Comparison of ENCODE assay signal across 8 mouse cellular contexts in the genomic region with DNA sequence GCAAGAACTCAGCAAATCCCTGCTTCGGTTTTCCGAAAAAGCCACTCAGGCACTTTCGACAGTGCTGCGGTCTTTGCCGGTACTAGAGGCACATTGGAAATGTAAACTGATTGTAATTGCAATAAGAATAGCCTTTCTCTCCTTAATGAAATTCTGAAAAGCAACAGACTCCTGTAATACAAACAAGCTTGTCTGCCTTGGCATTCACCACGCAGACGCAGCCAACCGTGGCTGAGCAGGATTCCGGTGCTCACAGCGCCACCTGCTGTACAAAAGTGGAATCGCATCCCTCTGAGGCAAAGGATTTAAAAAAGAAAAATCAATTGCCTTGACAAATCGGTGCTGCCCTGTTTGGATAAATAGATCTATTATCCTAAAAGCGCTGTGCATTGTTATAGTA.
DNase-seq lines count a peak whose midpoint lies in the region; ATAC-seq and TF ChIP-seq lines count a peak whose summit lies in the region.

No protein-coding gene starts in this region.

- intact Hi-C loops in left cerebral cortex, adult 2 months (cut with DNase I): loop anchor here (1.0 to 2.0 kb wide), 3 partner anchors 62 to 193 kb away; no protein-coding TSS in a partner anchor

- TF ChIP-seq CTCF in left cerebral cortex, adult 2 months (IDR thresholded peaks at IDR 0.05): no peak; the same call in none of the 2 replicates

- ATAC-seq in common myeloid progenitor, adult 5-6 weeks (replicated peaks; ENCODE audit: low read depth, poor library complexity, severe bottlenecking): peak; percentile 82

- H3K4me3 ChIP-seq in left cerebral cortex, adult 2 months: peak overlapping the region; percentile 59
- H3K4me3 ChIP-seq in macrophage (ENCODE audit: inconsistent target): peak overlapping the region; percentile 16; the same call in 1 of the 2 replicates

- H3K27ac ChIP-seq in left cerebral cortex, adult 2 months: peak overlapping the region; percentile 80
- no peak overlapping the region for H3K27ac ChIP-seq in macrophage

- peak; percentile 71 for DNase-seq in WW6 (ENCODE audit: low read depth, low spot score)
- peak; percentile 89 for DNase-seq in gastrocnemius, postnatal 10 days
- DNase-seq in hindlimb bud, embryonic 11.5 days (ENCODE audit: extremely low spot score, low read depth, low spot score): peak; percentile 81
- DNase-seq in left cerebral cortex, adult 2 months (ENCODE audit: extremely low spot score in 1 of 2, low spot score in 2 of 2): peak; percentile 87 to 95
- DNase-seq in retina, postnatal 7 days (ENCODE audit: low read depth, low spot score): peak; percentile 67
- peak; percentile 75 to 79 for DNase-seq in urinary bladder, adult 18-20 months (ENCODE audit: low spot score in 2 of 2)

- WGBS in macrophage (ENCODE audit: missing documents): 3% methylated on average over 13 of the region's 13 CpGs

- no peaks in the 10 kb centered on the region for H3K36me3 ChIP-seq in macrophage (ENCODE audit: inconsistent target)

- H3K79me2 ChIP-seq in macrophage (ENCODE audit: inconsistent target): no peaks in the 10 kb centered on the region
